In the genomic region with DNA sequence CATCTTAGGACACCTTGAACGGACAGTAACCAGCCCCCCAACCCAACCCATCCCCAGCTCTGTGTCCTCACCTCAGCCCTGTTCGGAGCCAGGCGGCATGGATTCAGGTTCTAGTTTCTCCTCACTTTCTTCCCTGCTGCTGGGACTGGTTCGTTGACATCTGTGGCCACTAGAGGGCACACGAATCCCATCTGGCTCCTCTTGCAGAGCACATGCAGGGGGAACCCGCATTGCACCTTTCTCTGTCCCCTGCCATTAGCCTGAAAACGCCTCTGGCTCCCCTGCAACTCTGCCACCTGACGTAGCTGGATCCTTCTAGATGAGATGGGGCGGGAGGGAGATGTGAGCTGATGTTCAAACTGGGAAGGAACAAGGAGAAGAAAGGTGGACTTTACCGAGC, we compare ENCODE assay signal across 9 mouse cellular contexts. TPM values are rescaled to one million over a fixed set of nuclear protein-coding genes. Genes with fewer than 3 reads are reported as not detected.
DNase-seq lines count a peak whose midpoint lies in the region; ATAC-seq lines count a peak whose summit lies in the region.
"Had no signal": no experiment of that assay in that cellular context is flagged by ENCODE, and none has a peak within 500 bp of the region (broad histone marks: within the 10 kb centered on the region; RNA-seq: fewer than 3 reads in every experiment).

No protein-coding gene starts in this region.

- H3K4me3 ChIP-seq in forebrain, embryonic 11.5 days (ENCODE audit: low read depth, low read length), result no peak overlapping the region
- H3K4me3 ChIP-seq in heart, embryonic 15.5 days, result peak overlapping the region; percentile 29
- H3K4me3 ChIP-seq in liver, embryonic 13.5 days (replicated peaks), result no peak overlapping the region
- H3K4me3 ChIP-seq in stomach, embryonic 16.5 days (replicated peaks; ENCODE audit: low read length), result peak overlapping the region; percentile 23
- H3K4me3 ChIP-seq: erythroblast, embryonic 14.5 days had no signal

- ATAC-seq in CD4-positive, CD25-positive, alpha-beta regulatory T cell, adult 4 months, result peak; percentile 79
- peak; percentile 55; the same call in 1 of the 2 replicates for ATAC-seq in forebrain, embryonic 11.5 days (replicated peaks; ENCODE audit: low FRiP score)
- ATAC-seq in heart, embryonic 15.5 days (replicated peaks; ENCODE audit: insufficient number of reproducible peaks, insufficient read depth, low FRiP score, low read depth), result 0 out of 2 replicates have a peak, but pooled peaks have one; percentile 27
- no peak for ATAC-seq in liver, embryonic 13.5 days (ENCODE audit: low read depth)
- ATAC-seq in stomach, embryonic 16.5 days (ENCODE audit: insufficient read depth, low FRiP score), result peak; percentile 53; the same call in 1 of the 2 replicates

- DNase-seq in c-Kit-negative CD71-positive TER-119-positive erythroid progenitor cells, embryonic 14.5 days (ENCODE audit: low read depth, low spot score), result peak; percentile 2
- peak; percentile 85 for DNase-seq in forebrain, embryonic 11.5 days (ENCODE audit: low spot score)
- DNase-seq in kidney, postnatal 14 days, result peak; percentile 80
- DNase-seq in liver, embryonic 13.5 days, result peak; percentile 10
- peak; percentile 78 for DNase-seq in neural tube, embryonic 10.5 days (ENCODE audit: extremely low spot score, low spot score)

- no peaks in the 10 kb centered on the region for H3K36me3 ChIP-seq in forebrain, embryonic 11.5 days (ENCODE audit: control insufficient read depth, insufficient read depth, low read length)
- no peaks in the 10 kb centered on the region for H3K36me3 ChIP-seq in heart, embryonic 15.5 days
- no peaks in the 10 kb centered on the region for H3K36me3 ChIP-seq in liver, embryonic 13.5 days
- H3K36me3 ChIP-seq in stomach, embryonic 16.5 days (ENCODE audit: control insufficient read depth, insufficient read depth, low read length), result no peaks in the 10 kb centered on the region

- 0 out of 2 replicates have a peak, but pooled peaks cover 2% of the 10 kb centered on the region for H3K27me3 ChIP-seq in forebrain, embryonic 11.5 days (ENCODE audit: control insufficient read depth, insufficient read depth, low read length)
- peaks cover 12% of the 10 kb centered on the region; the same call in 1 of the 2 replicates for H3K27me3 ChIP-seq in heart, embryonic 15.5 days
- H3K27me3 ChIP-seq in liver, embryonic 13.5 days, result peaks cover 16% of the 10 kb centered on the region
- no peaks in the 10 kb centered on the region for H3K27me3 ChIP-seq in stomach, embryonic 16.5 days (ENCODE audit: control insufficient read depth, insufficient read depth, low read length)

- no peak overlapping the region for H3K27ac ChIP-seq in forebrain, embryonic 11.5 days (ENCODE audit: low read depth, low read length)
- peak overlapping the region; percentile 45; the same call in 1 of the 2 replicates for H3K27ac ChIP-seq in heart, embryonic 15.5 days
- H3K27ac ChIP-seq in liver, embryonic 13.5 days, result no peak overlapping the region
- H3K27ac ChIP-seq in stomach, embryonic 16.5 days (ENCODE audit: low read length), result peak overlapping the region; percentile 57

- no peaks in the 10 kb centered on the region for H3K9me3 ChIP-seq in forebrain, embryonic 11.5 days (ENCODE audit: control insufficient read depth, low read length)
- no peaks in the 10 kb centered on the region for H3K9me3 ChIP-seq in heart, embryonic 15.5 days (replicated peaks)
- H3K9me3 ChIP-seq in liver, embryonic 13.5 days (replicated peaks), result no peaks in the 10 kb centered on the region
- H3K9me3 ChIP-seq in stomach, embryonic 16.5 days (replicated peaks; ENCODE audit: control insufficient read depth, low read length), result no peaks in the 10 kb centered on the region

- WGBS in forebrain, embryonic 11.5 days, result 4% methylated on average over 10 of the region's 10 CpGs
- WGBS in heart, embryonic 15.5 days, result under 1% methylated on average over 10 of the region's 10 CpGs
- 6% methylated on average over 10 of the region's 10 CpGs for WGBS in liver, embryonic 13.5 days (ENCODE audit: insufficient replicate concordance)
- WGBS in stomach, embryonic 16.5 days, result 4% methylated on average over 10 of the region's 10 CpGs

- H3K4me1 ChIP-seq in forebrain, embryonic 11.5 days (replicated peaks; ENCODE audit: control insufficient read depth, insufficient read depth, low read length), result peaks cover 5% of the 10 kb centered on the region
- peaks cover 12% of the 10 kb centered on the region for H3K4me1 ChIP-seq in heart, embryonic 15.5 days (replicated peaks)
- peaks cover 5% of the 10 kb centered on the region; the same call in 1 of the 2 replicates for H3K4me1 ChIP-seq in liver, embryonic 13.5 days (replicated peaks)
- peaks cover 8% of the 10 kb centered on the region for H3K4me1 ChIP-seq in stomach, embryonic 16.5 days (ENCODE audit: control insufficient read depth, insufficient read depth, low read length)

- H3K4me2 ChIP-seq in forebrain, embryonic 11.5 days (ENCODE audit: low read depth, low read length, severe bottlenecking), result peak overlapping the region; percentile 26; the same call in 1 of the 2 replicates
- peak overlapping the region; percentile 65 for H3K4me2 ChIP-seq in heart, embryonic 15.5 days
- H3K4me2 ChIP-seq in liver, embryonic 13.5 days, result peak overlapping the region; percentile 29; the same call in 1 of the 2 replicates
- peak overlapping the region; percentile 49 for H3K4me2 ChIP-seq in stomach, embryonic 16.5 days (ENCODE audit: low read depth, low read length)

- H3K9ac ChIP-seq in forebrain, embryonic 11.5 days (ENCODE audit: low read length), result no peak overlapping the region; the same call in 1 of the 2 replicates
- H3K9ac ChIP-seq in heart, embryonic 15.5 days, result 0 out of 2 replicates have a peak overlapping the region, but pooled peaks have one; percentile 28
- H3K9ac ChIP-seq in liver, embryonic 13.5 days, result no peak overlapping the region
- H3K9ac ChIP-seq in stomach, embryonic 16.5 days (ENCODE audit: low read length), result peak overlapping the region; percentile 40; the same call in 1 of the 2 replicates

RNA-seq across cellular contexts. Expression of gene Scn2b, which starts 4.2 kb away (rescaled TPM):
- polyA plus RNA-seq in CD4-positive, CD25-positive, alpha-beta regulatory T cell, adult 4 months (2017; shearing (Covaris generic)), result under 1 TPM; 0.30 to 0.39 TPM
- 2.9 and 3.2 TPM in 2 replicates for polyA plus RNA-seq in forebrain, embryonic 11.5 days (2014; fragmentation: Nextera tagmentation; extraction: Ambion mirVana)
- polyA plus RNA-seq in heart, embryonic 15.5 days (2015; fragmentation: Nextera tagmentation; extraction: Ambion mirVana), result 1.2 and 2.6 TPM in 2 replicates
- polyA plus RNA-seq in liver, embryonic 13.5 days (2015; fragmentation: Nextera tagmentation; extraction: Ambion mirVana), result 0.38 and 0.45 TPM in 2 replicates
- polyA plus RNA-seq in stomach, embryonic 16.5 days (2015; fragmentation: Nextera tagmentation; extraction: Ambion mirVana), result 3.0 and 3.5 TPM in 2 replicates
- polyA plus RNA-seq: erythroblast, embryonic 14.5 days had no signal

RNA-seq across cellular contexts. Expression of gene Scn4b, which starts 16.4 kb away (rescaled TPM):
- under 1 TPM in 1 of 2 experiments, not detected in 1; 0.07 TPM for polyA plus RNA-seq in CD4-positive, CD25-positive, alpha-beta regulatory T cell, adult 4 months (2017; shearing (Covaris generic))
- polyA plus RNA-seq in forebrain, embryonic 11.5 days (2014; fragmentation: Nextera tagmentation; extraction: Ambion mirVana), result 0.19 and 0.21 TPM in 2 replicates
- 0.16 and 1.2 TPM in 2 replicates for polyA plus RNA-seq in heart, embryonic 15.5 days (2015; fragmentation: Nextera tagmentation; extraction: Ambion mirVana)
- 0.09 TPM in 2 replicates for polyA plus RNA-seq in liver, embryonic 13.5 days (2015; fragmentation: Nextera tagmentation; extraction: Ambion mirVana)
- polyA plus RNA-seq in stomach, embryonic 16.5 days (2015; fragmentation: Nextera tagmentation; extraction: Ambion mirVana), result 0.37 and 0.54 TPM in 2 replicates
- polyA plus RNA-seq: erythroblast, embryonic 14.5 days had no signal

RNA-seq across cellular contexts. Expression of gene Jaml, which starts 42.8 kb away (rescaled TPM):
- polyA plus RNA-seq in CD4-positive, CD25-positive, alpha-beta regulatory T cell, adult 4 months (2017; shearing (Covaris generic)), result 1 to 10 TPM; 3.8 to 5.3 TPM
- polyA plus RNA-seq in forebrain, embryonic 11.5 days (2014; fragmentation: Nextera tagmentation; extraction: Ambion mirVana), result not detected in 2 replicates
- 0.19 and 0.71 TPM in 2 replicates for polyA plus RNA-seq in heart, embryonic 15.5 days (2015; fragmentation: Nextera tagmentation; extraction: Ambion mirVana)
- 0.16 TPM in 2 replicates for polyA plus RNA-seq in liver, embryonic 13.5 days (2015; fragmentation: Nextera tagmentation; extraction: Ambion mirVana)
- 19.0 and 19.7 TPM in 2 replicates for polyA plus RNA-seq in stomach, embryonic 16.5 days (2015; fragmentation: Nextera tagmentation; extraction: Ambion mirVana)
- polyA plus RNA-seq: erythroblast, embryonic 14.5 days had no signal

Comparison
In these comparisons a context has a peak if more than half of its experiments do, and no peak if none do; other contexts are left out.
1. DNase-seq: peak in every context shown above with its lines; median percentile 85 in forebrain, embryonic 11.5 days; 80 in kidney, postnatal 14 days; 78 in neural tube, embryonic 10.5 days; 10 in liver, embryonic 13.5 days; 2 in c-Kit-negative CD71-positive TER-119-positive erythroid progenitor cells, embryonic 14.5 days.
2. H3K27ac ChIP-seq: peak in heart, embryonic 15.5 days (single experiment) and stomach, embryonic 16.5 days (single experiment); none in forebrain, embryonic 11.5 days (single experiment) and liver, embryonic 13.5 days (single experiment).
3. H3K4me3 ChIP-seq: peak in heart, embryonic 15.5 days (single experiment) and stomach, embryonic 16.5 days (single experiment); none in forebrain, embryonic 11.5 days (single experiment) and liver, embryonic 13.5 days (single experiment).
4. H3K9ac ChIP-seq: peak in heart, embryonic 15.5 days (single experiment) and stomach, embryonic 16.5 days (single experiment); none in forebrain, embryonic 11.5 days (single experiment) and liver, embryonic 13.5 days (single experiment).
5. Peak in every context shown above with its lines, with median percentiles within 50 percentile points of each other: H3K4me2 ChIP-seq.